Mouse (Mus musculus) right cerebral cortex, postnatal 14 days (tissue): Measurements from ENCODE around the gene Ift22.
A peak's percentile ranks its signal among the peaks of the same experiment; 100 is the strongest.
"Not testable (repeated sequence)": the region's sequence is repeated elsewhere in the genome, so short reads cannot be mapped to it uniquely, and the experiment has no call there.

Experiments
- DNase-seq: peaks from one replicate; pipeline ENCODE4 v3.0.0; 2022

Gene Ift22

DNA sequence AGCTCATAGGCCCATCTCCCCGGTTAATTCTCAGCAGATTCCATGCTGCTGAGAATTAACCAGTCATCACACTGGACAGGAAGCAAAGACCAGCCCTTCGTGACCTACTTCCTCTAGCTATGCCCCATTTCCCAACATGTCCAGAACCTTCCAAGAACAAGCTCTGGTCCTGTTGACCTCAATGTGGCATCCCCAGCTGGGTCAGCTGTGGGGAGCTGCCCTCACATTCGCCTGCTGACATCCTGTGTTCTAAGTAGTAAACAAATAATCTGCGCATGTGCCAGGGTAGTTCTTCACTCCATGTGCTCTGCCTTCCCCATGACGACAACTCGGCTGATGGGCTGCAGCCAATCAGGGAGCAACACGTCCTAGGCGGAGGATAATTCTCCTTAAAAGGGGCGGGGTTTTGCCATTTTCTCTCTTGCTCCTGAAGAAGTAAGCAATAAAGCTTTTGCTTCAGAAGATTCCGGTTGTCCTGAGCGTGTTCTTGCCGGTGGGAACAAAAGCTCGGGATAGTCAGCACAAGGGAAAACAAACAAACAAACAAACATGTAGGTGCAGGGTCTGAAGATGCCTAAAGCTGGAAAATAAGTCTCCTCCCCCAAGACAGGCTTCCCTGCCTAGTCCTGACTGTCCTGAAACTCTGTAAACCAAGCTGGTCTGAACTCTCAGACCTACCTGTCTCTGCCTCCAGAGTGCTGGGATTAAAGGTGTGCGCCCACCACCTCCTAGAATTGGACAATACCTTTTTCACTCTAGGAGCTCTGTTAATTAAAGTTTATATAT is 41.8 kb downstream of the Ift22 start:
- not testable (repeated sequence) for DNase-seq

DNA sequence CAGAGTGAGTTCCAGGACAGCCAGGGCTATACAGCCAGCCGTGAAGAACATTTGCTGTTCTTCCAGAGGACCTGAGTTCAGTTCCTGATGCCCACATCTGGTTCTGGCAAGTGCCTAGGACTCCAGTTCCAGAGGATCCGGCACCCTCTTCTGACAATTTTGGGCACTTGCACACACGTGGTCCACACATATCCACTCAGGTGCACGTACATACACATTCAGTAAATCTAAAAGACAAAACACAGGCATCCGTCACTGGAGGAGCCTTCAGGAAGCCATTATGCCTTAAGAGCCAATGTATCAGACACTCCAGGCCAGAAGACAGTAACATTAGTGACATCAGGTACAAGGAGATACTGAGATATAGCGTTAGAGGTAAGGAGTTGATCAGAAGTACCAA is 42.6 kb downstream of the Ift22 start:
- no peak for DNase-seq

DNA sequence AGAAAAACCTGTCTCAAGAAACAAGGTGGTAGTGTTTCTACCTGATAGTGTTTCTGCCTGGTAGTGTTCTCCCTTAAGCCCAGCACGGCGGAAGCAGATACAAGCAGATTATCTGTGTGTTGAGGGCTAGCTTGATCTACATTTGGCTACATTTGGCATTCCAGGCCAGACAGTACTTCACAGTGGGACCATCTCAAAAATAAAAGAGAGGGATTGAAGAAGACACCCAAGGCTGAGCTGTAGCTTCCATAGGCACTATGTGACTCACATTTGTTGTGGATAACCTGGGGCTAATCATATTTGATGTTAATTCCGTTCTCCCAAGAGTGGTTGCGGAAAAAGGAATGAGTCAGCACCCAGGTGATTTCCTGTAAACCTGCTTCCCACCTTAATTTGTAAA is 44.2 kb downstream of the Ift22 start:
- no peak for DNase-seq

DNA sequence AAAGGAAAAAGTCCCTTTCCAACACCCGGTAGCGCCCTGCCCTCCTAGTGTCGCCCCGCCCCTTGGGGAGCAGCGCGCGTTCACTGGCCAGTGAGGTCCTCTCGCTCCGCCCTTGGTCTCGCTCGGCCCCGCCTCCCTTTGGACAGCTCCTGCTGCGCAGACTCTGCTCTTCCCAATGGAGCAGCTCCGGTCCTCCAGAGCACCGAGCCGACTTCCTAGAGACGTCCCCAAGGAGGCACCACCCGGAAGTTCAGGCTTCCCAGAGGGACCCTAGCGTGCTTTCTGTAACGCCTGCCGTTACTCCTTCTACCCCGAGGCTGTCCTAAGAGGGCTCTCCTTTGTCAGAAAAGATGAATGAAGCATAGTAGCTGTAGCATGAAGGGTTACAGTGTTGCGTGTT is 45.1 kb downstream of the Ift22 start, which contains the start of gene Fis1:
TSS of gene Fis1 (plus strand) at position 261 of the 400 bp plus-strand sequence.
- peak; percentile 92 for DNase-seq

DNA sequence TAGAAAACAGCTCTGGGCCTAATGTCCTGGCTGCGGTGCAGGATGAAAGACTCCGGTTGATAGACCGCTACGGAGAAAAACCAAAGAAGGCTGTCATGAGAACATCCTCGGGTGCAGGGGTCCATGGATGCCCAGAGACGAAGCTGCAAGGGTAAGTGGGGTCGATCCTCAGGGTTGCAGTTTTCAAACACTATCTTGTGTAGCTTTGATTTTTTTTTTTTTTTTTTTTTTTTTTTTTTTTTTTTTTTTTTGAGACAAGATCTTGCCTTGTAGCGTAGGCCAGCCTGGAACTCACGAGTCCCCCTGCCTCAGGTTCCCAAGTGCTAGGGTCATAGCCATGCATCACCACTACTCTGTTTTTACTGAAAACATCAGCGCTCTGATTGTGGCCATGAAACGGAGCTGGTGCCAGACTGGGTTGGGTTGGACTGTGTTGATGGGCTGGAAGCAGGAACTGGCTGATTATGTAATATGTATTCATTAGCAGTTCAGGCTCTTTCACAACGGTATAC is 45.5 kb downstream of the Ift22 start:
- DNase-seq, result no peak

DNA sequence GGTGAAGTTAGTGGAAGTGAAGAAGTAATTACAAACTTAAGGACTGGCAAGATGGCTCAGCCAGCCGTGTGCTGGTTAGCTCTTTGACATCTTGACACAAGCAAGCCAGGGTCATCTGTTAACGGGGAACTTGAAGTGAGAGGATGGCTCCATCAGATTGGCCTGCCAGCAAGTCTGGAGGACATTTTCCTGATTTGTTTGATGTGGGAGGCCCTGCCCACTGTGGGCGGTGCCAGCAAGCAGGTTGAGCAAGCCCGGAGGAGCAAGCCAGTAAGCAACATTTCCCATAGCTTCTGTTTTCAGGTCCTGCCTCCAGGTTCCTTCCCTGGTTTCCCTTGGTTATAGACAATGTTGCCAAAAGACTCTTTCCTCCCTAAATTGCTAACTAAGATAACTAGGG is 47.7 kb downstream of the Ift22 start:
- DNase-seq, result no peak

GRCm38 (mm10) chr5:136957250-136957649 is 49.3 kb downstream of the Ift22 start:
- DNase-seq, result no peak

- no peak for DNase-seq
Observed at GRCm38 (mm10) chr5:136958991-136959605, 51.1 kb downstream of the Ift22 start.

DNA sequence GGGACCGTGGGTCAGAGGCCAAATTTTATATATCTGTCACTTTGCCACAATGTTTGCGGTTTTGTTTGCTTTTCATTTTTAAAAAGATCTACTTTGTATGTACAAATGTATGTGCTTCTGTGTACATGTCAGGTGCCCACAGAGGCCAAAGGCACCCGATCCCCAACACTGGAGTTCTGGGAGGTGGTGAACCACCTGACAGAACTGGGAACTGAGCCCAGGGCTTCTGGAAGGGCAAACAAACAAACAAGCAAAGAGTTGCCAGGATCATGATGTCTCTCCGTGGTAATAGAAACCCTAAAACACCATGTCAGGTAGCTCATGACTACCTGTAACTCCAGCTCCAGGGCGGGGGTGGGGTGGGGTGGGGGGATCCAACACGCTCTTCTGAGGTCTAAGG is 52.1 kb downstream of the Ift22 start:
- no peak for DNase-seq

DNA sequence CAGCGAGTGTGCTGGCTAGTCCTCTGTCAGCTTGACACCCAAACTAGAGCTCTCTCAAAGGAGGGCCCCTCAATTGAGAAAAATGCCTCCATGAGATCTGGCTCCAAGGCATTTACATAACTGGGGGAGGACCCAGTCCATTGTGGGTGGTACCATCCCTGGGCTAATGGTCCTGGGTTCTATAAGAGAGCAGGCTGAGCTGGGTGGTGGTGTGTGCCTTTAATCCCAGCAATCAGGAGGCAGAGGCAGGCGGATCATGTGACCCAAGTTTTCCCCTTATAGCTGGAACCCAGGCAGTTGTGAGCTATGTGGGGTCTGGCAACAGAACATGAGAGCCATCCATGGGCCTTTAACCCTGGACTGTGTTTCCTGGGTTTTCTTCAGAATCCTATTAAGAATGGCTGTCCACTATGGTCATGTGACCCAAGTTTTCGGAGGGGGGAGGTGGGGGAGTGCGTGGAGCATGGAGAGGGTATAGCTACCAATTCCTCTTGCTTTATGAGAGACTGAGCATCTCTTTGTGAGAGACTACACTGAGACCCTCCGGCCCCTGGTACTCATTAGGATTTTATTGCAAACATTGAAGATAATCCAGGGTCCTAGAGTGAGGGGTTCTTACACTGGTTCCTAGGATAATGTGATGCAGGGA is 53.5 kb downstream of the Ift22 start:
- DNase-seq, result no peak

GRCm38 (mm10) chr5:136961983-136962461 is 54.1 kb downstream of the Ift22 start:
- DNase-seq, result peak; percentile 77

DNA sequence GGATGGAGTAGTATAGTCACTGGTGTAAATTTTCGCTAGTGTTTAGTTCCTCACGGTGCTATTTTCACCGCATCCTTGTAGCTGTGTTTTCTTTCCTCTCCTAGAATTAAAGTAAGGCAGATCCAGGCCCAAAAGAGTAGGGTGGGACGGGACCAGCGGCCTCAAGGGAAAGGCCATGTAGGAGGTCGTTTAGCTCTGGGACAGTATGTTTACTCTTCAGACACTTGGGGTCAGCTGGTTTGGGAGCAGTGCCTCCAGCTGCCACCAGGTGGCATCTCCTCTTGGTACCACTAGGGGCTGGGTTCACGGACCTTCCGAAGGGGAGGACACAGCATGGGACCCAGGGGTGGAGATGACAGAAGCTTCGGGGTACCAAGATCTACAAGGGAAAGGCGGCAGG is 54.6 kb downstream of the Ift22 start:
- DNase-seq, result peak; percentile 82

- DNase-seq, result no peak
Observed at GRCm38 (mm10) chr5:136962966-136963540, 55.1 kb downstream of the Ift22 start.
